Mouse (Mus musculus) megakaryocyte, embryonic 14.5 days (primary cell): Measurements from ENCODE around the gene Slc26a1. TPM values are rescaled to one million over a fixed set of nuclear protein-coding genes. Genes with fewer than 3 reads are reported as not detected.

Experiments
- H3K27me3 ChIP-seq: replicated peaks from 2 replicates; pipeline ENCODE3; 2012; ENCODE audit warnings: inconsistent platforms
- H3K36me3 ChIP-seq: replicated peaks from 2 replicates; pipeline ENCODE3; 2012; ENCODE audit warnings: low read length, inconsistent platforms, mixed read lengths
- H3K4me1 ChIP-seq: 2 replicates; pipeline ENCODE4 v1.6.1; 2012; ENCODE audit warnings: inconsistent platforms
- H3K4me3 ChIP-seq: replicated peaks from 2 replicates; pipeline ENCODE3; 2012; ENCODE audit warnings: moderate library complexity, mild to moderate bottlenecking, inconsistent platforms
- H3K9me3 ChIP-seq: 2 replicates; pipeline ENCODE4 v1.6.1; 2012; ENCODE audit warnings: inconsistent platforms
- FLI1 ChIP-seq: IDR thresholded peaks from 2 replicates; pipeline ENCODE4 v1.6.1; 2012; ENCODE audit warnings: low read length, inconsistent platforms, mixed read lengths
- GATA1 ChIP-seq: IDR thresholded peaks from 3 replicates; pipeline ENCODE4 v1.6.1; 2012; ENCODE audit warnings: mixed read lengths, low read length, inconsistent platforms, borderline replicate concordance
- polyA plus RNA-seq: library from polyadenylated mRNA; stranded (reverse); fragments of >175 nt; gene quantifications from 2 replicates; pipeline ENCODE4 v1.2.3, GENCODE M21; 2012; ENCODE audit warnings: low replicate concordance; ENCODE audit not compliant: insufficient read depth

Slc26a1 gene
- polyA plus RNA-seq, 1 experiment = not detected

DNA sequence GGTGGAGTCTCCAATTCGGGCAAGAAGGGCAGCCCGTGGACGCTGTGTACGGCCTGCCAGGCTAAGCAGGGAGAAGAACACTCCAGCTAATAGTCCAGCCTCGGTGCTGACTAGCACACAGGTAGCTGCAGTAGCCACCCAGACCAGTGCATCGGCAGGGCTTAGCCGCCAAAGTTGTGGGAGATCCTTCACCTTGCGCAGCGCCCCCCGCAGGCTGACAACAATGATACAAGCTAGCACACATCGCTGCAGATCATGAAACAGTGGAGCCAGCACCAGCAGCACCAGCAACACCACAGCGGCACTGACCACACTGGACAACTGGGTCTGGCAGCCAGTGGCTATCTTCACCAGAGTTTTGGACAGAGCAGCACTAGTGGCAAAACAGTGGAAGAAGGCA, 3.6 kb downstream of the Slc26a1 start:
- H3K36me3 ChIP-seq = peaks cover 30% of the 10 kb centered on the region
- no peaks in the 10 kb centered on the region for H3K9me3 ChIP-seq
- no peaks in the 10 kb centered on the region for H3K27me3 ChIP-seq
- H3K4me1 ChIP-seq = peaks cover 36% of the 10 kb centered on the region
- TF ChIP-seq GATA1 = no peak
- no peak for TF ChIP-seq FLI1
- H3K4me3 ChIP-seq = no peak overlapping the region

DNA sequence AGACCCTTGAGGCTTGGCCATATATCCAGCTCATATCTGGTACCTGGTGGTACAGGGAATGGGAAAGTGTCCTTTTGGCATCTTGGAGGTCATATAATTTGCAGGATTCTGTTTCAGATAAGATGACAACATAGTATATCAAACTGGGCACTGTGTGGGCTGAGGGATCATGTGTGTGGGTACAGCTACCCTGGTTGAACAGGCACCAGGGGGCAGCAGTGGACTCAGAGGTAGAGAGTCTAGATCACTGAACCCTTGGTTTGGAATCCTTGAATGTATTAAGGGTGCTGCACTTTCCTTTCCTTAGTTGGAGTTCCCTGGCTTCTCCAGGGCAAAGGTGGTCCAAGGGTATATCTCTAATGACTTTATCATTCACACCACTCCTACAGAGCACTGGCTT, 4.6 kb downstream of the Slc26a1 start:
- Histone ChIP-seq H3K4me3 (no peak overlapping the region), H3K9me3 (no peaks in the 10 kb centered on the region), H3K27me3 (no peaks in the 10 kb centered on the region), H3K4me1 (peaks cover 39% of the 10 kb centered on the region), H3K36me3 (peaks cover 30% of the 10 kb centered on the region)
- TF ChIP-seq FLI1 (no peak), GATA1 (no peak; the same call in 2 of the 3 replicates)

DNA sequence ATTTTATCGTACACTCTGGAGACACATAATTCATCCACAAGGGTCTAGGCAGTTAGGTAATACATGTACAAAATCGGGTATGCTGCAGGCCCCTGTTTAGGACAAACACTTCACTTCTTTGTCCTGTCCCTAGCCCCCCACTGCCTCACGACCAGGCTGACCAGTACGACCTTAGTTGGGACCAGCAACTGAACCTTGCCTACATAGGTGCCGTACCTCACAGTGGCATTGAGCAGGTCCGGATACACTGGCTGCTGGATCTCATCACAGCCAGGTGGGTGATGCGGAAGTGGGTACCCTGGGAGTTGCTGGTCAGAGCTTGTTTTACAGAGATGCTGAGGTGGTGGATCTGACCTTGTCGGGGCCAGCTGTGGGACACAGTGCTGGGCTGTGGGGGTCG, 5.4 kb downstream of the Slc26a1 start:
- Histone ChIP-seq H3K36me3 (peaks cover 30% of the 10 kb centered on the region), H3K27me3 (no peaks in the 10 kb centered on the region), H3K9me3 (no peaks in the 10 kb centered on the region), H3K4me3 (peak overlapping the region; percentile 95), H3K4me1 (peaks cover 40% of the 10 kb centered on the region)
- no peak for TF ChIP-seq FLI1
- TF ChIP-seq GATA1 = no peak

DNA sequence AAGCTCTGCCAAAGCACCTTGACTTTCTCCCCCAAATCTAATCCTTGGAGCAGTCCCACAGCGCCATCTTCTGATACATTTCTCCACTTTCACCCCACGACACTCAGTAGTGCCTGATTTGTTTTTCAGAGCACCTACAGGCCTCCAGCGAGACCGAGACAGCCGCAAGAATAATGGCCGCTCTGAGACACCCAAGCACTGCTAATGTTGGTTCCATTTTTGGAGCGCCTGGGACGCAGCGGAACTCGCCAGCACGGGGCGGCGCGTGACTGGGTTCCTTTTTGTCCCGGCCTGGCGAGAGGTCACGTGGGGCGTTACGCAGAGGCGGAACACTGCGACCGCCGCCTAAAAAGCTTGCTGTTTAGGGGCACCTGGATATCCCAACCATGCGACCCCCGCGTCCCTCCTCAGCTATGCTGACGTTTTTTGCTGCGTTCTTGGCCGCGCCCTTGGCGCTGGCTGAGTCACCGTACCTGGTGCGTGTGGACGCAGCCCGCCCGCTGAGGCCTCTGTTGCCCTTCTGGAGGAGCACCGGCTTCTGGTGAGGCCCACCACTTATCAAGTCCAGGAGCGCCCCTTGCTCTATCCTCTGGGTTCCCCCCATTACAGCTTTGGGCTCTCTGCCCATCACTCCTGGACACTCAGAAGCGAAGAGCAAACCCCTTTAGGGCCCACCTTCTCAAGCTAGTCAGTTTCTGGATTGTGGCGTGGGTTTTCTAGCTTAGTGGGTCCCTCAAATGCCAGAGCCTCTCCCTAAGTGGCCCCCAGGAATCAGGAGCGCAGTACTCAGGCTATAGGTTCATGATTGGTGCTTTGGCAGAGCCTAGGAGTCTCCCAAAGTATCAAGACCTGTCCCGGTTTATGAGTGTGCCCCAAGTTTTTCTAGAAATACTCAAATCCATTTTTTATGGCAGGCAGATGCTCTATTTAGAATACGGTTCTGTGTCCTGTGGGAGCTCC, 6.1 kb downstream of the Slc26a1 start, which contains the start of gene Dgkq:
Dgkq (minus strand) TSS at position 696 of the 960 bp plus-strand sequence.
- TF ChIP-seq GATA1 (no peak), FLI1 (no peak)
- Histone ChIP-seq H3K4me3 (peak within 1 kb of the TSS; percentile 95), H3K4me1 (peaks cover 47% of the 10 kb centered on the region), H3K9me3 (no peaks in the 10 kb centered on the region), H3K27me3 (no peaks in the 10 kb centered on the region), H3K36me3 (peaks cover 30% of the 10 kb centered on the region)

DNA sequence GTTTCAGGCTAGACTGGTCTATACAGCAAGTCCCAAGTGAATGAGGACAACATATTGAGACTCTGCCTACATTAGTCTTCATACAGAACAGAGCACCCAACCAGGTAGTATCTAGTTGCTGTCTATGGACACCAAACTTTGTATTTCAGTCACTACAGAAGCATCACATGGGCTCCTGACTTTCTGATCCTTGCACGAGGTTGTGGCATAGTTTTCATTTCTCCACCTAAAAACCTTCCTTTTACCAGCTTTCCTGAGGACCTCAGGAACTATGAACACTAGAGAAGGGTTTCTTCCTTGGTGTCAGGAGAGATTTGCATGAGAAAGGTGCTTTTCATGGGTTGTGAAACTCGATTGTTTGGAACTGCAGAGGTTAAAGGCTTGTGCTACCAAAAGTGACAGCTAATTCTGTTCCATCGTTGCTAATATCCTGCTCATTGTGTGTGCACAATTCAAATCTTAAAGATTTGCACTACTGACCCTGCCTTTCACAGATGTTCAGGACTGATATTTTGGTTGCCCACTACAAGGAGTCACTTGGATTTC, 6.9 kb downstream of the Slc26a1 start:
- TF ChIP-seq GATA1 (no peak), FLI1 (no peak)
- H3K27me3 ChIP-seq = no peaks in the 10 kb centered on the region
- peaks cover 26% of the 10 kb centered on the region for H3K36me3 ChIP-seq
- no peaks in the 10 kb centered on the region for H3K9me3 ChIP-seq
- H3K4me3 ChIP-seq = peak overlapping the region; percentile 95
- peaks cover 49% of the 10 kb centered on the region for H3K4me1 ChIP-seq

- TF ChIP-seq FLI1 = no peak
- Histone ChIP-seq H3K27me3 (no peaks in the 10 kb centered on the region), H3K4me3 (no peak overlapping the region), H3K4me1 (peaks cover 49% of the 10 kb centered on the region), H3K36me3 (peaks cover 15% of the 10 kb centered on the region), H3K9me3 (no peaks in the 10 kb centered on the region)
Observed at GRCm38 (mm10) chr5:108667370-108667769, 8.0 kb downstream of the Slc26a1 start.

GRCm38 (mm10) chr5:108665066-108665465, 10.3 kb downstream of the Slc26a1 start:
- no peaks in the 10 kb centered on the region for H3K9me3 ChIP-seq
- no peak overlapping the region for H3K4me3 ChIP-seq
- no peaks in the 10 kb centered on the region for H3K36me3 ChIP-seq
- no peaks in the 10 kb centered on the region for H3K27me3 ChIP-seq
- TF ChIP-seq GATA1 = no peak
- TF ChIP-seq FLI1 = no peak
- H3K4me1 ChIP-seq = peaks cover 41% of the 10 kb centered on the region

- no peak overlapping the region for H3K4me3 ChIP-seq
- peaks cover 42% of the 10 kb centered on the region for H3K4me1 ChIP-seq
- H3K36me3 ChIP-seq = peaks cover 13% of the 10 kb centered on the region
- no peaks in the 10 kb centered on the region for H3K9me3 ChIP-seq
- TF ChIP-seq GATA1 (no peak), FLI1 (no peak)
- no peaks in the 10 kb centered on the region for H3K27me3 ChIP-seq
Observed at GRCm38 (mm10) chr5:108662772-108663171, 12.6 kb downstream of the Slc26a1 start.

DNA sequence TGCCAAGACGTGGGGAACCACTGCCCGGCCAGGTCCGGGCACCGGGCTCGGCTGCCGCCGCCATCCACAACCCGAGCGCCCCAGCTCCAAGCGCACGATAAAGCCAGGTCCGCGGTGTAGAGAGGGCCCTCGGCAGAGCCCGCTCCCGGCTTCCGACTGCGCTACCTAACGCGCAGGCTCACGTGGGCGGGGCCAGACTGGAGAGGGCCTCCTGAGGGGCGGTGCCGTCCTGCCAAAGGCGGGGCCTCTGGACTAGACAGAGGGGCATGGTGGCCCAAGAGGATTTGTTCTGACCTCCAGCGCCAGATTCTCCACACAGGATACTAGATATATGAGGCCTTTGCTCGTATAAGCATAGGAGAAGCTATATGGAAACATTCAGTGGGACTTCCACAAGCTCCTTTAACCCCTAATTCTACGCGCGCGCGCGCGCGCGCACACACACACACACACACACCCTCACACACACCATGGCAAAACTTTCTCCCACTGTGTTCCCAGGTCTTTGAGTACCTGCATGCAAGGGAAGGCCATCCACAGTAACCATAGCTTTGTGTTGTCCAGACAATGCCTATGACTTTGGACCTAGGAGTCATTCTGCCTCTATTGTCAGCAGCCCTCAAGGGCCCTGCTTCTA, 14.6 kb downstream of the Slc26a1 start:
- H3K9me3 ChIP-seq = no peaks in the 10 kb centered on the region
- no peak for TF ChIP-seq GATA1
- peaks cover 40% of the 10 kb centered on the region for H3K4me1 ChIP-seq
- H3K36me3 ChIP-seq = peaks cover 33% of the 10 kb centered on the region
- H3K4me3 ChIP-seq = peak overlapping the region; percentile 99
- H3K27me3 ChIP-seq = no peaks in the 10 kb centered on the region

GRCm38 (mm10) chr5:108659698-108660631, 15.4 kb downstream of the Slc26a1 start, which contains the start of gene Idua:
TSS of gene Idua (plus strand) at chr5:108660331.
- H3K27me3 ChIP-seq = no peaks in the 10 kb centered on the region
- H3K4me3 ChIP-seq = peak within 1 kb of the TSS; percentile 99
- H3K36me3 ChIP-seq = peaks cover 41% of the 10 kb centered on the region
- peaks cover 38% of the 10 kb centered on the region for H3K4me1 ChIP-seq
- TF ChIP-seq GATA1 = no peak
- no peak for TF ChIP-seq FLI1
- H3K9me3 ChIP-seq = no peaks in the 10 kb centered on the region
